Mouse (Mus musculus) liver, adult 2 months (tissue): Measurements from ENCODE around the gene Mcu.

Experiments
- CTCF ChIP-seq: fragments of 200-500 bp; IDR thresholded peaks from 2 replicates; pipeline ENCODE4 v1.5.1; 2011; ENCODE audit warnings: low read depth, low read length, control low read depth
- POLR2A ChIP-seq: fragments of 200-500 bp; IDR thresholded peaks from 2 replicates; pipeline ENCODE4 v1.6.1; 2011; ENCODE audit warnings: low read length, control low read depth; ENCODE audit not compliant: insufficient read depth; ENCODE audit errors: extremely low read depth

DNA sequence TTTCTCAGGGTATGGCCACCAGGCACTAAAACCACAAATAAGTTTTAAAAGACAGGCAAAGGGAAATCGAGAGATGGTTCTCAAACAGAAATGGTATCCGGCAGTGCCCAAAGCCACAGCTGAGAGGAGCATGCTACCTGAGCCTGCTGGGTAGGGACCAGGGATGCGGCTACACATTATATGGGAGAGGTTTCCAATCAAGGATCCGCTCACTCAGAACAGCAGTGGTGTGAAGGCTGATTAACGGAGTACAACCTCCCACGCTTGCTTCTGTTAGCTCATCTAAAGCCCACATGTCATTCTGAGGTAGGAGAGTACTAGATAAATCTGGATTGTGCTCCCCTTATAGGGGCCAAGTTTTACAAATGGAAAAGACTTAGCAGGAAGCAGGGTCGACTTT is 28.4 kb downstream of the Mcu start:
- TF ChIP-seq POLR2A (no peak), CTCF (no peak)
